Mouse (Mus musculus): ENCODE data around the gene Pde2a.

The Pde2a gene

DNA sequence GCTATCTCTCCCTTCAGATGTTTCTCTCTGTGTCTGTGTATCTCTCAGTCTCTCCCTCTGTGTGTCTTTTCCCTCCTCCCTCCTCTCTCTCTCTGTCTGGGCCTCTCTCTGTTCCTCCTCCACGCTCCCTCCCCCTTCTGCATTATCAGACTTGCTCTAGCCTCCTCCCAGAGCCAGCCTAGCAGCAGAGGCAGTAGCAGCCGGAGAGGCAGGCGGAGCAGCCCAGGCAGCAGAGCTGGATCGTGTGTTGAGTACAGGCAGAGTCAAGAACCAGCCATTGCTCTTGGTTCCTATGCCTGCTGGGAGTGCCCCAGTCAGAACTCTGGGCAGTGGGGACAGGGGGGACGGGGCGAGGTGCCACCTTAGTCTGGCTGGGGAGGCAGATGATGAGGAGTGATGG lies at the start of gene Pde2a:
Gene Pde2a (plus strand): TSS at position 163 of the 400 bp plus-strand sequence.
- in situ Hi-C loops (cut with MboI; ENCODE audit: low pct_unique_long_range_greater_than_20kb in 1 of 2, low sequenced_read_pairs in 2 of 2, unreplicated experiment in 1 of 2), result no loop called here

DNA sequence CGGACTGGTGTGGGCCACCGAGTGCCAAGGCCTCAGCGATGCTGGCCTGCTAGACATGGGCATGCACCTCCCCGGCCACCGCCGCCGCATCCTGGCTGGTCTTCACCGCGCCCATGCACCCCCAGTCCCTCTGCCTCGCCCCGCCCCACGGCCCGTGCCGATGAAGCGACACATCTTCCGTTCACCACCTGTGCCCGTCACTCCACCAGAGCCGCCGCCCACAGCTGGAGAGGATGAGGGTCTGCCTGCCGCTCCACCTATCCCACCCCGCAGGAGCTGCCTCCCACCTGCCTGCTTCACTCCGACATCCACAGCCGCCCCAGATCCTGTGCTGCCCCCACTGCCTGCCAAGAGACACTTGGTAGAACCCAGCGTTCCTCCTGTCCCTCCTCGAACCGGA lies 48.4 kb upstream of the Pde2a start:
- in situ Hi-C loops (cut with MboI; ENCODE audit: low pct_unique_long_range_greater_than_20kb in 1 of 2, low sequenced_read_pairs in 2 of 2, unreplicated experiment in 1 of 2), result no loop called here

DNA sequence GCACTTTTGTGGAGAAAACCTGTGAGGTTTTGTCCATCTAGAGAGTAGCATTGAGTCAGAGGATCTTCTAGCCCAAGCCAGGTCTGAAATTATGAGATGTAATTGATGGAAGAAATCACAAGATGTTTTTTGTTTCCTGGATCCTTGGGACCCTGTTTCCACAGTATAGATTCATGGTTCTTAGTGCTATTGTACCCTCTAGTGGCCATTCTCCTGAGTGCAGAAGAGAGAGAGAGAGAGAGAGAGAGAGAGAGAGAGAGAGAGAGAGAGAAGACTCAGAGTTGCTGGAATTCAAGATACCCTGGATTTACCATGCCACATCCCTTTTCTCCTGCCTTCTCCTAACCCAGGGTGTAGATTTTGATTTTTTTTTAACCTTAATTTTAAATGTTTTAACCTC lies 47.3 kb upstream of the Pde2a start:
- in situ Hi-C loops (cut with MboI; ENCODE audit: low pct_unique_long_range_greater_than_20kb in 1 of 2, low sequenced_read_pairs in 2 of 2, unreplicated experiment in 1 of 2), result no loop called here

DNA sequence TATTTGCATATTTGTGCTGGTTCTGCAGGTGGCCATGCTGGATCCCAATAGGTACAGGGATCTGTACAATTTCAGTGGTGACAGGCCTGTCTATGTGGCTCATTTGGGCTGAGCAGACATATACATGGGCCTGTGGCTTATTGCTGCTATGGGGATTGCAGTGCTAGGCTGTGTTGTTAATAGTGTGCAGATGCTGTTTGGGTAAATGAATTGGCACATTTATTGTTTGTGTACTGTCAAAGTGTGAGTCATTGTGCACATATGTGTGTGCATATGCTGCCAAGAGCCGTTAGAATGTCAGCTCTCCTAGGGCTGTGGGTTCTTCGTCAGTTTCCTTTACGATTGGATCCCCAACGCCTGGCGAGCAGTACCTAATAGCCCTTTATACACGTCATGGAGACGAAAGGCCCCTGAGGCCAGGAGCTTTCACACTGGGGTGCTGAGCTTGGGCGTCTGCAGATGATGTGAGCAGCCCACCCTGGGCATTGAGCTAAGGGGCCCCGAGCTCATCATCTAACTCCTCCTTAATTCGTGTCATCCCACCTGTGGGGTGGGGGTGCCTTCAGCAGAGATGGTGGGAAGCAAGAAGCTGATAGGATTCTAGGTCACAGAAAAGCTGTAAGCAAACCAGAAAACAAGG lies 44.7 kb upstream of the Pde2a start:
- in situ Hi-C loops (cut with MboI; ENCODE audit: low pct_unique_long_range_greater_than_20kb in 1 of 2, low sequenced_read_pairs in 2 of 2, unreplicated experiment in 1 of 2), result no loop called here

DNA sequence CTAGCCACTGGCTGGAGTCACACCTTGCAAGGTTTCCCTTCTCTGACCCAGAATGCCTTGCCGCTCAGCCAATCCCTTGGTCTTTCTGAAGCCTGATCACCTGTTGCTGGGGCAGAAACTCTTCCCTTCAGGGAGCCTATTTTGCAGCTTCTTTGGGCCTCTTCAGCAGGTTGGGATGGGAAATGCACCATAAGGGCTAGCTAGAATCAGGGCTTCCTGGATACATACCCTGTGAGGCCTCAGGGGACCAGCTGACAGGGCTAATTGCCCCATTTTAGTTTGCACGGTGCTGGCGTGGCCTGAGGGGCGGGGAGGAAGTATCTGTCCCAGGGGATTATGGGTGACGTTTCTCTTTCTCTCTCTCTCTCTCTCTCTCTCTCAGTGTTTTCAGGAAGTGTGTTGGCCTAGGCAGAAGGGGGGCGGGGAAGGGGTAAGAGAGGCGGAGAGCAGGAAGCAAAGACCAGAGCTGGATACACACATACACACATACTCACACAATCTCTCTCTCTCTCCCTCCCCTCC lies 43.7 kb upstream of the Pde2a start:
- in situ Hi-C loops (cut with MboI; ENCODE audit: low pct_unique_long_range_greater_than_20kb in 1 of 2, low sequenced_read_pairs in 2 of 2, unreplicated experiment in 1 of 2), result no loop called here

DNA sequence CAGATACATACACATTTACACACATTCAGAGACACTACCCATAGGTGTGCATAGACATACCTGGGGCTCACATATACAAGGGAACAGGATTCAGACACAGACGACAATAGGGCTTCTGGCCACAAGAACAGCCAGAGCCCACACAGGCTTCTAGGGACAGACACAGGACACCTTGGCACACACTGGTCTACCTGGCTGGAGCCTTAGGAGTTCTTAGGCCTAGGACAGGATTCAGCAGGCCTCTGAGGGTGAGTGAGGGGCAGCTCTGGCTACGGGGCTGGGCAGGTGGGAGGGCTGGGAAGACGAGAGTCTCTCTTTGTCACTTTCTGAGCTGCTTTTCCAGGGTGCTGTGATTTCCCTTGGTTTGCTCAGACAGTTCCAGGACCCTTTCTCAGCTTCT lies 43.2 kb upstream of the Pde2a start:
- in situ Hi-C loops (cut with MboI; ENCODE audit: low pct_unique_long_range_greater_than_20kb in 1 of 2, low sequenced_read_pairs in 2 of 2, unreplicated experiment in 1 of 2), result no loop called here

DNA sequence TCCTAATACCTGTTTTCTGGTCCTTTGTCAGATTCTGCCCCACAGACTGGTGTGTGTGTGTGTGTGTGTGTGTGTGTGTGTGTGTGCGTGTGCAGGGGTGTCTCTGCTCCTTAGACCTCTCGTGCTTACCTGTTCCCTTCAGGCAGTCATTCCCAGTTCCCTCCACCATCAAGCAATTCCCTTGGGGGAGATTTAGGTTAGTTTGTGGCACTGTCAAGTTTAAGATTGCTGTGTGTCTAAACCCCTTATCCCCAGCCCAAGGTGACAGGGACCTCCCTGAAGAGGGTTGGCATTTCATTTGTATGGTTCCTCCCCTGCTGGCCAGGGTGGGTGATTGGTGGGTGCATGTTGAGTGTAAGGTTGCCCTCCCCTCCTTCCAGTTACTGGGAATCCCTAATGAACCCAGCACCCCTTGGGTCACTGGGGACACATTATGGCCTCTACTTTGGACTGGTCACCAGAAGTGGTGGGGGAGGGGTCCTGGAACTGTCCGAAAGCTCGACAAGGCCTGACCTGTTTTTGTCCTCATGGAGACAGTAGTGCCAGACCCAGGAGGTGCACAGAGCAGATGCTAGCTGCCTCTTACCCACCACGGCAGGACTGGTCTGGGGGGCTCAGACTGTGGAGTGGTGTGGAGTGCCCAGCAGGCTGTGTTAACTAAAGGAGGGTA lies 42.6 kb upstream of the Pde2a start:
- in situ Hi-C loops (cut with MboI; ENCODE audit: low pct_unique_long_range_greater_than_20kb in 1 of 2, low sequenced_read_pairs in 2 of 2, unreplicated experiment in 1 of 2), result no loop called here

DNA sequence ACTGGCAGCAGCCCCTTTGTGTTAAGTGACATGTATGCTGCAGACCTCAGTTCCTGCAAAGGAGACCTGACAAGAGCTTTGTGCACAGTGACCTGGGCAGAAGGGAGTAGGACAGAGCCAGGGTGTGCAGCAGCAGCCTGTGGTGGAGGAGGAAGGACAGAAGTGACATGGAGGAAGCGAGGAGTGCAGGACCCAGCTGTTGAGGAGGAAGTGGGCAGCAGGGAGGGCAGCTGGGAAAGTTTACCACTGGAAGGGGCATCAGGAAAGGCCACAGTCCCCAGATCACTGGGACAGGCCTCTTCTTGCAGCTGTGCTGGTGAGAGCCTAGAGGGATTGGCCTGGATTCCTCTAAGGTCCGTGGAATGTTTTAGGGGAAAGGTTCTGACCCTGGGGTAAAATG lies 41.8 kb upstream of the Pde2a start:
- in situ Hi-C loops (cut with MboI; ENCODE audit: low pct_unique_long_range_greater_than_20kb in 1 of 2, low sequenced_read_pairs in 2 of 2, unreplicated experiment in 1 of 2), result no loop called here

DNA sequence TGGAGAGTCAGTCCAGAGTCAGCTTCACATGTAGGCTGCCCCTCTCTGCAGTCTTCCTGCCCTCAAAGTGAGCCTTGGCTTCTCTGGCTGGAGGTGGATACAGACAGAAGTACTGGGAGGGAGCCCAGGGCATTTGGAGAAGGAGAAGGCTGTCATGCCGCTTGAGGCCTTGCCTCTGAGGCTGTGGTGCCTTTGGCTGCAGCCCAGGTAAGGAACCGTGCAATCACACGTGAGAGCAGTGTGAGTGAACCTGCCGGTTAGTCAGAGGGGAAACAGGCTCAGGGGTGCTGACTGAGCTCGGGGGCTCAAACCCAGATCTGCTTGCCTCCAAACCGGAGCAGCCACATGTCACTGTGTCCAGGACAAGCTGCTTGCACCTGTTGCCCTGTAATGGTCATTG lies 40.0 kb upstream of the Pde2a start:
- in situ Hi-C loops (cut with MboI; ENCODE audit: low pct_unique_long_range_greater_than_20kb in 1 of 2, low sequenced_read_pairs in 2 of 2, unreplicated experiment in 1 of 2), result no loop called here

DNA sequence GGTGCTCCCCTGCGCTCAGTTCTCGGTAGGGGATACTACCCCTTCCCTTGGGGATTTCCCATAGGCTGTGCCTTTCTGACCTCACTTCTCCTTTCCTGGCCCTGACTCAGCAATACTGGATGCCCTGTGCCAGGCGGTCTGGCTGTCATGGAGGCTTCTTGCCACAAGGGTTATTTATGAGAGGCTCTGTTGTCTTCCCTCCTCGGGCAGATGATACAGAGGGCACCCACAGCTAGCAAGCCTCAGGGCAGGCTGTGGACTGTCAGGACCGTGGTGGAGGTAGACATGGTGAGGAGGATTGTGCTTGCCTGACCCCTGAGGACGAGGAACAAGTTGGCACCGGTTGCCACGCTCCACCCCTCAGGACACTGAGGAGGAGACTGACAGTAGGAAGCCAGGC lies 39.1 kb upstream of the Pde2a start:
- in situ Hi-C loops (cut with MboI; ENCODE audit: low pct_unique_long_range_greater_than_20kb in 1 of 2, low sequenced_read_pairs in 2 of 2, unreplicated experiment in 1 of 2), result no loop called here

DNA sequence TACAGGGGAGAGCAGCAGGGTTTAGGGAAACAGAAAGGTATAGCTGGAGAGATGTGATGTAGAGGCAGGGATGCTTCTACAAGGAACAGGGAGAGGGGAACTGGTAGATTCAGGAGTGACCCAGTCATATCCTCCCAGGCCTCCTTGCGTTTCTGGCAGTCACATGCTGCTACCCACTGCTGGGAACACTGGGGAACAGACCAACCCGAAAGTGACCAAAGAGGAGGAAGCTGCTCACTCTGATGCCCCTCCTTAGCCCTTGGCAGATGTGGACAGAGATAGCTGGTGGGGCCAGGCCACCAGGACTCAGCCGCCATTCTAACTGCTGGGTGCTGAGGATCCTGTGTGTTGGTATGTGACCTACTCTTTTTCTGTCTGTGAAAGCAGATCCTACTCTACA lies 37.7 kb upstream of the Pde2a start:
- in situ Hi-C loops (cut with MboI; ENCODE audit: low pct_unique_long_range_greater_than_20kb in 1 of 2, low sequenced_read_pairs in 2 of 2, unreplicated experiment in 1 of 2), result no loop called here

DNA sequence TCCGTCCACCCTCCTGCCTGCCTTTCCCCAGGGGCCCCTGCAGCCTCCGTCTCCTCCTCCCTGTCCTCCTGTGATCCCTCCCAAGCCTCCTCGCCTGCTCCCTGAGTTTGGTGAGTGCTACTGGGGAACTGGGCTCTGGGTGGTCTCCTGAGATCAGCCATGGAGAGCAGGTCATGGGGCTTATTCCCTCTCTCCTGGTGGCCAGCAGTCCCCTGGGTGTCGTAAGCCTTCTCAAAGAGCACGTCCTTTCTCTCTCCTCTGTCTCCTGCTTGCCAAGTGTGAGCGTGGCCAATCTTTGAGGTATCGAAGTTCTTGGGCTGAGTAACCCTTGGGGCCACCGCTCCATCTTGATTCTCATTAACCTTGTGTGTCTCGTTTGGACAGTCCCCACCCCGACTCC lies 36.6 kb upstream of the Pde2a start:
- in situ Hi-C loops (cut with MboI; ENCODE audit: low pct_unique_long_range_greater_than_20kb in 1 of 2, low sequenced_read_pairs in 2 of 2, unreplicated experiment in 1 of 2), result no loop called here

DNA sequence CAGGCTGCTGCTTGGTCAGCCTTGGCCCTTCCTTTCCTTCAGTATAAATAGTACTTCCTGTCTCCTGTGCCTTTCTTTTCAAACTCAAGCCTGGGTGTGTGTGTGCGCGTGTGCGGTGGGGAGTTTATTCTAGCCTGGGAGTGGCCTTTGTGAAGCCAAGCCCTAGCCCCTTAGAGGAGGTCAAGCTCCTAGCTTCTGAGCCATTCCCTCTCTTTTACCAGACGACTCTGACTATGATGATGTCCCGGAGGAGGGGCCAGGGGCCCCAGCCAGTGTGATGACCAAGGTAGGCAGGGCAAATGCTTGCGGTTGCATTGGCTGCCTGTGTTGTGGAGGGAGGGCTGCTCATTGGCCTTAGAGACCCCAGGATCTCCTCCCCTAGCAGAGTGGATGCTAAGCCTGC lies 36.2 kb upstream of the Pde2a start:
- in situ Hi-C loops (cut with MboI; ENCODE audit: low pct_unique_long_range_greater_than_20kb in 1 of 2, low sequenced_read_pairs in 2 of 2, unreplicated experiment in 1 of 2), result no loop called here

DNA sequence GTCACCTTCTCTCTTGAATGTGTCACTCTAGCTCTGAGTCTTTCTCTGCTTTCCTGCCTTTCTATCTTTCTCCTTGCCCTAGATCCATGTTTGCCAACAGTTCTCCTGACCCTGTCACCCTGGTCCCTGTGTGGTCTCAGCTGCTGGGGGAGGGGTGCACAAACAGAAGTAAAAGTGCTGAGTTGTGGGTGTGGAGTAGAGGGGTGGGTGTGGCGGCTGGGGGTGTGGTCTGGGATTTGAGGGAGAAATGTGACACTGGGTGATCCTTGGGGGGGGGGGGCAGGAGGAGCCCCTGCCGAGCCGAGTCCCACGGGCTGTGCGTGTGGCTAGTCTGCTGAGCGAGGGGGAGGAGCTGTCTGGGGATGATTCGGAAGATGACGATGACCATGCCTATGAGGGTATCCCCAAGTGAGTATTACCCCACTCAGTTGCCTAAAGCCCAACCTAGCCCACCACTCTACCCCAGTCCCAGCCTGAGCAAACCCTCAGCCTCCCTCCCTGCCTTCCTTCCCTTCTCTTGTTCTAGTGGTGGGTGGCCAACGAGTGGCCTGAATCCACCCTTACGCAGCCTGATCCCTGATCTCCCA lies 35.5 kb upstream of the Pde2a start:
- in situ Hi-C loops (cut with MboI; ENCODE audit: low pct_unique_long_range_greater_than_20kb in 1 of 2, low sequenced_read_pairs in 2 of 2, unreplicated experiment in 1 of 2), result no loop called here

DNA sequence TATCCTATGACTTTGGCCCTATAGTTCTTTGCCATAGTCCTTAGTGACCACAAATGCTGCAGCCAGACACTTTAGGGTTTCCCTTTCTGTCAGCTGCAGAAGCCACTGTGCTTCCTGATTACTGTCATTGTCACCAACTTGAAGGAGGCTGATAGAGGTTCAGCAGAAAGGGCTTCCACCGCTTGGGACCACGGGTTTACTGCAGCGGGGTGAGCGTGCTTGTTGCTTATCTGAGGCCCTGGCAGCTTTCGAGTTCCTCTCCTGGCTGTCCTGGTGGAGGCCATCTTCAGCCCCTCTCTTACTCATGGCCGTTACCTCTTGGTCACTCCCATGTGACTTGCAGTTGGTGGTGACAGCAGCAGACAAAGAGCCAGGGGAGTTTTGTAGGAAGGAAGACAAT lies 32.2 kb upstream of the Pde2a start:
- in situ Hi-C loops (cut with MboI; ENCODE audit: low pct_unique_long_range_greater_than_20kb in 1 of 2, low sequenced_read_pairs in 2 of 2, unreplicated experiment in 1 of 2), result no loop called here

DNA sequence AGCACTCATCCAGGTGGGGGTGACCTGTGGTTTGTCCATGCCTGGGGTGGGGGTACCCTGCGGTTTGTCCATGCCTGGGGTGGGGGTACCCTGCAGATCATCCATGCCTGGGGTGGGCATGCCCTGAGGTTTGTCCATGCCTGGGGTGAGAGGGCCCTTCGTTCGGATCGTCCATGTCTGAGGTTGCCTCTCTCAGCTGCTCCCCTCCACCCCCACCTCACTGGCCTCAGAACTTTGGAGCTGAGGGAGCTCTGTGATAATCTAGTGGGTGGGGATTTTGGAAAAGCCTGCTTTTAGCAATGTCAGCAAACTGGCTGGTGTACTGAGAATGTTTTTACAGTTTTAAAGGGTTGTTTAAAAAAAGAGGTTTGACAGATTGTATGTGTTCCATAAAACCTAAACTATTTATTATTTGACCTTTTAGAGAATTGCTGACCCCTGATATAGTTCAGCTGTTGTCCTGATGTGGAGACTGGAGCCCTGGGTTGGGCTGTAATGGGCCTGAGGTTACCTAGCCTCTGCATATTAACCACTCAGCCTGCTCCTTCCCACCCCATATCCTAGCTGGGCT lies 29.5 kb upstream of the Pde2a start:
- in situ Hi-C loops (cut with MboI; ENCODE audit: low pct_unique_long_range_greater_than_20kb in 1 of 2, low sequenced_read_pairs in 2 of 2, unreplicated experiment in 1 of 2), result no loop called here

DNA sequence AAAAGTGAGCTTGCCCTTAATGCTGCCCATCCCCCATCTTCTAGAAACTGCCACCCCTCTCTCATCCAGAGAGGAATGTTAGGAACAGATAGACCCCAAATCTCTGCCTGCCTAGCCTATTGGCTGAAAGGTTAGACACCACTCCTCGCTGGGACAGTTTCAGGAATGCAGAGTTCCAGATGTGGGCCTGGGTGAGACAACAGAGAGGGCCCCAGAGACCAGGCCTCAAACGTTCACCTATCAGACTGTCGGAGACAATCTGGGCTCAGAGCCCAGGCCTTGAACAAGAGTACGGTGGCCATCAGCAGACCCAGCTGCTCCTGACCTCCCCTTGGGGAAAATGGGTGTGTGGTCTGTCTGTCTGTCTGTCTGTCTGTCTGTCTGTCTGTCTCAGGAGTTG lies 28.5 kb upstream of the Pde2a start:
- in situ Hi-C loops (cut with MboI; ENCODE audit: low pct_unique_long_range_greater_than_20kb in 1 of 2, low sequenced_read_pairs in 2 of 2, unreplicated experiment in 1 of 2), result no loop called here

DNA sequence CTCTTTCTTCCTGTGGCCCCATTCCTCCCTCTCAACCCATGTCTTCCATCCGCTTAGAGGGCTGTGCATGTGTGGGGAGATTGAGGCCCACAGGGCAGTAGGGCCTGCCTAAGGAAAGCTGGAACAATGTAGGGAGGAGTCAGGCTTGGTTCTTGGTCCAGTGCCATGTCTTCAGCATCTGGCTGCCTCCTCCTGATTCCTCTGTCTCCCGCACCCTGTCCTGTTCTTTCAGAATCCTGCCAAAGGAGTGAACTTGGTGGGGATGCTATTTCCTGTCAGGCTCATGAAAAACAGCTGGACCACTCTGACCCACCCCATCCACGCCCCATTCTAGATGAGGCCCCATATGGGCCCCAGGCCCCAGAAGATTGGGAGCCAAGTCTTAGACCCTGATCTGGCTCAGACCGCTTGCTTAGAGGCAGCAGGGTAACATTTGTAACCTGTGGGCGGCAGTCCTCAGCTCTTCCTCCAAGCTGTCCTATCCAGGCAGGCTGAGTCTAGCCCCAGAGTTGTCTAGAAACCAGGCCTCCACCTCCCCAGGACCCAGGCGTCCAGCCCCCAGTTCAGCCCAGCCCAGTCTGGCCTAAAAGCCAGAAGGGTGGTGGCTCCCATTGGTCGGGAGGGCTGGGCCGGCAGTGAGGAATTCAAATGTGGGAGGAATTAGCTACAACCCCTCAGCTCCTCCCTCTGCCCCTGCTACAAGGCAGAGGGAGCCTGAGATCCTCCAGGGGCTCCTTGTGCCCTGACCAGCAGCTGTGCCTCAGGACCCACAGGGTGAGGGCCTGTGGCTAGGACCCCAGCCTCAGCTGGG lies 27.6 kb upstream of the Pde2a start:
- in situ Hi-C loops (cut with MboI; ENCODE audit: low pct_unique_long_range_greater_than_20kb in 1 of 2, low sequenced_read_pairs in 2 of 2, unreplicated experiment in 1 of 2), result no loop called here

DNA sequence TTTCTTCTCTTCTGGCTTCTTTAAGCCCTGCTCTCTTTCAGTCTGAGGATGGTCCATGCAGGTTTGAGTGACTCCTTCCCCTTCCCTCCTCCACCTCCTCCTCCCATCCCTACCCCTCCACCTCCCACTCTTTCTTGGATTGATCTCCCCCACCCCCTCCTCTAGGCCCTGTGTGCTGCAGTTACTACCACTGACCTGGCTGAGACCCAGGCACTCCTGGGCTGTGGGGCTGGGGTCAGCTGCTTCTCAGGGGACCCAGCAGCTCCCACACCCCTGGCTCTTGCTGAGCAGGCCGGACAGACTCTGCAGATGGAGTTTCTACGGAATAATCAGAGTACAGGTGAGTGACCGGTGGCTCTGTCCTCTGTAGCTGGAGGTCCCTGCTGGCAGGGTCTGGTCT lies 26.9 kb upstream of the Pde2a start:
- in situ Hi-C loops (cut with MboI; ENCODE audit: low pct_unique_long_range_greater_than_20kb in 1 of 2, low sequenced_read_pairs in 2 of 2, unreplicated experiment in 1 of 2), result no loop called here

Data from mouse embryonic stem cell (cell line).